Mouse (Mus musculus) cerebellum, adult 8-10 months (tissue): ENCODE data around the gene Vmn2r5.
"Not testable (repeated sequence)": the region's sequence is repeated elsewhere in the genome, so short reads cannot be mapped to it uniquely, and the experiment has no call there.

Source experiments
- DNase-seq: peaks from one replicate; pipeline ENCODE4 v3.0.0; 2022

The Vmn2r5 gene

DNA sequence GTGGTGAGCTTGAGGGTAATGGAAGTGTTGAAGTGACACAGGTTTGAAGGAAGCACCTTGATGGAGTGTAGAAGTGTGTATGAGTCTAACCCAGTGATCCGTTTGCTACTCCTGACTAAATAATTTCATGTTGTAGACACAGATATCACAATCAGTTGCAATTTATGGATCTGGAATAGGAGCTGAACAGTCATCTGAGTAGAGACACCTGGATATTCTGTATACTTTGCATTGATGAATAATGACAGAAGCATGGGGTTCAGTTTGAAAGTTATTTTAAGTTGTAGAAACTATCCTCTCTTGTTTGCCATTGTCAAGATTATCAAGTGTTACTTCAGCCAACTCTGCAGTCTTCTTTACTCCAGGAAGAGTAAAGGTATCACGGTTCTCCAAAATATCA is at the start of gene Vmn2r5:
Gene Vmn2r5 (minus strand): TSS at position 101 of the 400 bp plus-strand sequence.
- DNase-seq = not testable (repeated sequence)

DNA sequence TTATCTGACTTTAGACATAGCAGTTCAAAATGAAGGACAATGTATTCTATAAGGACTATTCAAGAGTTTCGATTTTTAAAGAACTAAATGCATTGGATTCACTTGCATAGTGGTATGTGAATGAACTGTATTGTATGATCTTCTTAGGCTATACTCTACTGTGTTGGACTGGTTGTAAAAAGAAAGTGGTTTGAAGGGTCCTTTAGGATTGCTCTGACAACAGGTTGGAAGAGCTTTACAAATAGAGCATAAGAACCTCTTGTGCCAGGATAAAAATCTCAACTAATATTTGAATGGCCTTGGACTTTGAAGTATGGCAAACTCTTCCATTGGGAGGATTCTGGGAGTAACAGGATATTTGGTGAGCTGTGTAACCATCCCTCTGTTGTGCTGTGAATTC is 13.9 kb upstream of the Vmn2r5 start:
- DNase-seq = not testable (repeated sequence)
